Mouse (Mus musculus) brain, embryonic 14.5 days (tissue): ENCODE measurements around the gene Barx1.

Experiments used
- CTCF ChIP-seq: fragments of 200-500 bp; IDR thresholded peaks from 2 replicates; pipeline ENCODE4 v1.5.1; 2012; ENCODE audit warnings: inconsistent platforms, mild to moderate bottlenecking, moderate library complexity, borderline replicate concordance; ENCODE audit not compliant: insufficient read depth, insufficient read length; ENCODE audit errors: extremely low read depth
- POLR2A ChIP-seq: fragments of 200-500 bp; IDR thresholded peaks from 2 replicates; pipeline ENCODE4 v1.6.1; 2012; ENCODE audit warnings: mild to moderate bottlenecking, inconsistent platforms, borderline replicate concordance; ENCODE audit not compliant: poor library complexity, insufficient read depth, insufficient read length, severe bottlenecking; ENCODE audit errors: extremely low read depth

DNA sequence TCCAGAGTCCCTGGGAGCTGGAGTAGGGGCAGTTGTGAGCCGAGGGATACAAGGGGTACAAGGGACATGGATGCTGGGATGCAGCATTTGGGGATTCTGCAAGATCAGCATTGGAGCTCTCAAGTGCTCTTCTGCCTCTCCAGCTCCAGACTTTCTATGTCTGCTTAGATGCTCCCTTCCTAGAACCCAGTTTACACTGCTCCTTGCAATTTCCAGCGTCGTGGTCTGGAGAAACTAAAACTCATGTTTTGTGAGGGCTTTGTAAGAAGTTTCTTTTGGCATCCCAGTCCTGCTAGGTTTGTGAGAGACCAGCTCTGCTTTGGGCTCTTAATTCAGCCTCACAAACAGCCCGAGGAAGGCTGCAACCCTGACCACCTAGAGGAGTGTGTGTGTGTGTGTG lies 4.7 kb downstream of the Barx1 start:
- no peak for TF ChIP-seq POLR2A
- no peak for TF ChIP-seq CTCF
